Mouse (Mus musculus): Measurements from ENCODE around the gene Cacna1c. TPM values are rescaled to one million over a fixed set of nuclear protein-coding genes. Genes with fewer than 3 reads are reported as not detected.
A peak's percentile ranks its signal among the peaks of the same experiment; 100 is the strongest.

The Cacna1c gene
- total RNA-seq, 2 experiments from 2014 or later = 72.7 to 76.0 TPM

DNA sequence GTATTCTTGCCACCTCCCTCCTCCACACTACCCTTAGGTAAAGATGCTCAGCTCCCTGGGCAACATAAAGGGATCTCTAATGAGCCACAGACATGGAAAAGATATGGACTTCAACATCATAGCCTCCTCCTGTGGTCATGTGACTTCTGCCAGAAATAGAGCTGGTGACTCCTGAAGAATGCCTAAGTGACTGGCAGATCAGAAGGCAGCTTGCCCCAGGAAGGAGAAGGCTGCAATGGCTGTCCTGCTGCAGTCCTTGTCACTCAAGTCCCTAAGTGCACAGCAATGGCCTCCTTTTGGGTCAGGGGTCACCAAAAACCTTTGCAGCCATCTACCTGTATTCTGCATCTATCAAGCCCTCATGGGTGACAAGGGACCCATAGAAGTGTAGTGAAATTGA lies 133.5 kb downstream of the Cacna1c start:
- no peak for DNase-seq (ENCODE audit: low spot score in 2 of 2)

DNA sequence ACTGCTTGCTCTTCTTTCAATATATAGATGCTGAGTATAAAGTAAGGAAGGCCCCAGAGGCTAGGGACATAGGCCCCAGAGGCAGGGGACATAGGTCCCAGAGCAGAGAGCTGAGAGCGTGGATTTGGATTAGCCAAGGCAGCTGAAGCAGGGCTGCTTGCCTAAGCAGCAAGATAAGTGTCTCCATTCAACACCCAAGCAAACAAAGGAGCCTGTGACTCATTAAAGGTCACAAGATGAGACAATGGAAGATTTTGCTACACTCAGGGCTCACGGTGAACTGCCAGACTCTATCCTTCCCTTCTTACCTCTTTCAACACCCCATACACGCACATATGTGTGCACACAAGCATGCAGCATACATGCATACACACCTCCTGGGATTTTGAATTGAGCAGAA lies 137.3 kb downstream of the Cacna1c start:
- DNase-seq (ENCODE audit: low spot score in 2 of 2) = no peak

DNA sequence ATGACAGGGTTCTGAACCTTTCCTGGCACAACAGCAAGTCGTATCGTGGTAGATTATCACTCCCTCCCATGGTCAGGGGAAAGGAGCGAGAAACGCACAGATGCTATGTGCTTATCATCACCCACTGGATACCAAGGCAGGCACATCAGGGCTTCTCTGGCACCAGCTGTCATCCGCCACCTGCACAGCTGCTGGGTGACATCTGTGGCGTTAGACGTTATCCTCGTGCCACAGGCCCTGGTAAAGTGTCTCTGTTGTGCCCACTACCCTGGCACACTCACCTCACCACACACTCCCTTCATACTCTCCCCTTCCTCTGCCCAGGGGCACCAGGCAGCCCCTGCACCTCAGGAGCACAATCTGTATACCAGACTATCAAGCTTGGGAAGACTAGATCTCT lies 137.8 kb downstream of the Cacna1c start:
- DNase-seq (ENCODE audit: low spot score in 2 of 2) = no peak

DNA sequence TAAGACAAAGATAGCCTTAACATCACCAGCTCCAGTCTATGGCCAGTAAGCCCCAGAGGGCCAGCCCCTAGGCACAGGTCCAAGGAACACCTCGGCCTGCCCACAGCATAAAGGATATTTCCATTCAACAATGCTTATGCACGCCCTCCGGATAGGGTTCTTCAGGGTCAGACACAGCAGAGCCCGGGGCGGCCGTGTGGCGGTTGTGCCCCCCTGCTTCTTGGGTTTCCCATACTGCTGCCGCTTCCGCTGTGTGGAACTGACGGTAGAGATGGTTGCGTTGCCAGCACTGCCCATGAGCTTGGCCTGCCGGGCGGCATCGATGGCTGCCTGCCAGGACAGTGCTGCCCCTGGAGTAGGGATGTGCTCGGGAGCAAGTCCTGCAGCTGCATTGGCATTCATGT lies 139.1 kb downstream of the Cacna1c start:
- DNase-seq (ENCODE audit: low spot score in 2 of 2) = peak in 1 of 2 experiments; percentile 57

DNA sequence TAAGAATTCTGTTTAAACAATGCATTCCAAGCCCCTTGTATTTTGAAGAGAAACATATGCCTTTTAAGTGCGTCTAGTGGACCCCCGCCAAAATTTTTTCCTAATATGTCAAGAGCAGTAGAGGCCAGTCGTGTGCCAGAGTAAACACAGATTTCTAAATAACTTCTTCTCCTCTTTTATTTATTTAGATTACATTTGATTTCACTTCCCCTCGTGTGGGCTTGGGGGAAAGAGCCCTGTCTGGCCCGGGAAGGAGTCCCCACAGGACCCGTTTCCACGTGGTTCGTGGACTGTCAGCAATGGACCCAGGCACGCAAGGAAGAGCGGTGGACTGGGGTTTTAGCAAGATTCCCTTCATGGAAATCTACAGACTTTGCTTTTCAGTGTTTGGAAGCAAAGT lies 143.4 kb downstream of the Cacna1c start:
- no peak for DNase-seq (ENCODE audit: low spot score in 2 of 2)

DNA sequence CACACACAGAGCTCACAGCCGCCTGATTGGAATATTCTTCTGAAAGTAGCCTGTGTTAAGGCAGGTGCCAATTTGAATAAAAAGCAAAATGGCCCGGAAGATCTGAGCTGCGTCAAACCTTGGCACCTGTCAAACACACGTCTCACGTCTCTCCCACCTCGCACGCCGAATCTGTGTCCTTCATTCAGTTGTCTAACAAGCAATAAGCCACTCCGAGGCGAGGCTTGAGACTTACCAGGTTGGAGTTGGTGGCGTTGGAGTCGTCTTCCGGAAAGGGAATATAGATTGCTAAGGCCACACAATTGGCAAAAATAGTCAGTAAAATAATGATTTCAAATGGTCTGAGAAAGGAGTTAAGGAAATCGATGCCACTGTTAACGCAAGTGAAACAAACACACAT lies 143.9 kb downstream of the Cacna1c start:
- DNase-seq (ENCODE audit: low spot score in 2 of 2) = no peak

DNA sequence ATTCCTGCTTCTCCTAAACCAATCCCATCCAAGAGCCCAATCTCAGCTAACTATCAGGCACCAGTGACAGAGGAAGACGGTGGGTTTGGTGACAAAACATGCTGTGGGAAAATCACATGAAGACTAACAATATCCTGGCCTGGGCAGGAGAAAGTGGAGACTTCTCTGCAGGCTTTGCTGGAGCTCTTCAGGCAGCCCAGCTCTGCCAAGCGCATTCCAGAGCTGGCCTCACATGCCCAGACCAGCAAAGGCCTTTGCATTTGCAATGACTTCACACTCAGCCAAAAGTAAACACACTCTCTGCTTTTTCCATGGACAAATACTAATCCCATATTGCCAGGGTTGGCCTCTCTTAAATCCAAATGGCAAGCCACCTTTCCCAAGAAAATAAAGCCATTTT lies 144.5 kb downstream of the Cacna1c start:
- DNase-seq (ENCODE audit: low spot score in 2 of 2) = no peak

DNA sequence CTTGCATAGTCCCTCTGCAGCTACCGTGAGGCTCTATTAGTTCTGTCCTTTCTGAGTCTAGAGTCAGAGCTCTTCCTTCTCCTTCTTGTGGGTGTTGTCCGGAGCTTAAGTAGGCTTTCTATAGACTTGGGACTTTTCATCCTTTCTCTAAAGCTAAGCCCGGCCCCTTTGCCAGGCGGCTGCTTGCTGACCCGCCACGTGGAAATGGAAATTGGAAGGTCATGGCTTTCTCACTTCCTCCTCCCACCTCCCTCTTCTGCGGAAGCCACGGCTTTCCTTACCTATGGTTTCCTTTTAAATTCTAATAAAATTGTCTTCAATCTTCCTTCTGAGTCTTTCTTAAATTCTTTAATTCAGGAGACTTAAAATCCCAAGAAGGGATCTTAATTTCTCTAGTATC lies 148.9 kb downstream of the Cacna1c start:
- DNase-seq (ENCODE audit: low spot score in 2 of 2) = no peak

DNA sequence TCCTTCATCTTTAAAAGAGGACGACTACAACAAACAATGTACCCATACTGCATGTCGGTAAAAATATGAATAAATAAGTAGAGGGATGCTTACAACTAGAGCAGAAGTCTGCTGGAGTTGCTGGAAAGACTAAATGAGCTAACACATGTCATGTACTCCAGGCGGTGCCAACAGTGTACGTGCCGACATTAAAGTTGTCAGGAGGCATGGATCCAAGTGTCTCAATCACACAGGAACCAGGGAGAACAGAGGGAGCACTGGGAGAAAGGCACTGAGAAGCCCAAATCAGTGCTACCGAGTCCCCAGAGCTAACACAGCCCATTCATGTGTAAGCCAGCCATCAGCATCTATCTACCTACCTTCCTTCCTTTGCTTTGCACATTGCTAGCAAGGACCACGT lies 150.7 kb downstream of the Cacna1c start:
- DNase-seq (ENCODE audit: low spot score in 2 of 2) = peak; percentile 47 to 64

DNA sequence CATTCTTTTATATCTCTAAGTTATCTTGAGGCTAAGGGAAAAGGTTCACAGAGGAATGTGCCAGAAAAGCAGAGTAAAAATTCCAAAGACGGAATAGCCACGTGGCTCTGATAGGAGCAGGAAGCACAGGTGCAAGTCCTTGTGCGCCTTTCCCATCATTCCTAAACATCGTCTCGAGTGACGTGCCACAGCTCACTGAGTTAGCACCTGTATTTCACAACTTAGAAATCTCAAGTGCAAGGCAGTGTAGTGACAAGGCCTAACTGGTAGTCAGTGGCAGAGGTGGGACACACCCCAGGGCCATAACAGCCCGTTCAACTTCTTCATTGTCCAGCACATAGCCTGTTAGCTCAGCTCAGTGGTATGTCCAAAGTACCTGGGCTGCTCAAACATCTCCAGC lies 152.1 kb downstream of the Cacna1c start:
- DNase-seq (ENCODE audit: low spot score in 2 of 2) = no peak

DNA sequence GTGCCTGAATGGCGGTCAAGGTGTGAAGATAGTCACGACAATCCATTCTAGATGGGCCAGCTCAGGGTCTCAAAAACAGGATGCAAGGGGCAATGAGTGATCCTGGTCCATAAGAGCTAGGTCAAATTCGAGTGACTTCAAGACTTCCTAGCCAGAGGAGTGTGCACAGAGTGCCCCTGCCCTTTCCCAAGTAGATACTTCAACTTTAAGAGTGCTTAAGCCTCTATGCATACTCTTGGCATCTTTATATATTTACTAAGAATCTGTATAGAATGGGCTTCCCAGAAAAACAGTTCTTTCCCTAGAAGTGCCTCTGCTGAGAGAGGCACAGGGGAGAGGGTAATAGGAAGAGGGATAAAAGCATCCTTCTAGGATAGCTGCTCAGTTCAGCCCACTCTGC lies 153.4 kb downstream of the Cacna1c start:
- DNase-seq (ENCODE audit: low spot score in 2 of 2) = no peak

DNA sequence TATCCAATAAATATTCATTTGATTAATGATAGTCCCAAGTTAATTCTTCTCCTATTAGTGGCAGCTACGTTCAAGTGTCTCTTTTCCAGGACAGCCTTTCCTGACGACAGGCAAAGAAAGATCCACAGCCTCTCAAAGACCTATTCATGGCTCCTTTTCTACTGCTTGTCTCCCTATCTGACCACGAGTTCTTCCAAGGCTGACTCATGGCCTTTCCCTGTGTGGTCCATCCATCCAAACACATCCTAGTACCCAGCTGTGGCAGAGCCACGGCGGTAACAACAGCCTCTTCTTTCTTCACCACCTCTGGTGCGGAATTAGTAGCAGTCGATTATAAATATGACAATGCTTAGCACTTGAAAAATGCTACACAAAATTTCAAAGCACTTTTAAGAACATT lies 155.3 kb downstream of the Cacna1c start:
- no peak for DNase-seq (ENCODE audit: low spot score in 2 of 2)

DNA sequence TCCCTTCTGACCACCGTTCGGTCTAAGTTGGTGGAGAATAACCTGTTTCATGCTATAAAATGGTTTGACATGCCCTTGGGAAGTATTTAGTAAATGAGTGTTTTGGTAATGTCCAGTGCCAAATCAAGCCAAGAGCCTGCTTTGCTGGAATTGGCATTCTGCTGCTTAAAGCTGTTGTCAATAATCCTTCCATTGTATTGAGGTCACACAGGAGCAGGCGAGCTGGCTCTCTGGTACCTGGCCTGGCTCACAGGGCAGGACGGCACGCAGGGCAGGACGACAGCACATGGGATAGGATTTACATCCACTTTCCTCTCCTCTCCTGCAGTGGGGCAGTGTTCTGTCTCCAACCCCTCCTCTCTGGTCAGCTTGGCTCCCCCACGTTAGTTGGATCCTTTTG lies 156.4 kb downstream of the Cacna1c start:
- DNase-seq (ENCODE audit: low spot score in 2 of 2) = no peak

DNA sequence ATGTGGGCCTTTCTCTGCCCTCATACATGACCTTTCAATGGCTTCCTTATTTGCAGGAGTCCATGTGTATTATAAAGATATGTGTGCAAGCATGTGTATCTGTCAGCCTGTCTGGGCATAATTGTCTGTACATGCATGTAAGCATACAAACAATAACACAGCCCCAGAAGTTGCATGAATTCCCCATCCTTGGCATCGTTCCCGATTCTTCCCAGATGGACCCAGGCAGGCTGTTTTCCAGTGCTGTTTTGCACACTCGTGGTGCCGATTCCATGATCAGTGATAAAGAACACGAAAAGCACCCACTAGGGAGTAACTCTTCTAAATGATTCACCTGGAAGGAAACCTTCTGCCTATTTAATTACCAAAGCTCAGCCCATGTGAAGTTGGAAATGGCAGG lies 156.9 kb downstream of the Cacna1c start:
- DNase-seq (ENCODE audit: low spot score in 2 of 2) = peak in 1 of 2 experiments; percentile 43

DNA sequence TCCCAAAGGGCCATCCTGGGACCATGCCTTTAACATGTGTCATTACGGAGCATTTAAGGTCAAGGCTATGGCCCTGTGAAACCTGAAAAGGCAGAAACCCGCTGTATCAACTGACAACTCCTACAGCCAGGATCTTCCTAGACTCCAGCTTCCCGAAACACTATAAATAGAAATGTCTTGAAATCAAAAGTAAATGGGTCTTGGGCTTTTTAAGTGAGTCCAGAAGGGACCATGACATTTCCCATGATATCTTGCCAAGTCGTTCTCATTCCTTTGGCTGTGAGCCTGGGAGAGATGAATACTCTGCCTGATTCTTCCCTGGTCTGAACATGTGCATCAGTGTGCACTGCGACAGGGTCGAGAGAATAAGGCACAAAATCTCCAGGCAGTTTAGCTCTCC lies 158.4 kb downstream of the Cacna1c start:
- no peak for DNase-seq (ENCODE audit: low spot score in 2 of 2)

DNA sequence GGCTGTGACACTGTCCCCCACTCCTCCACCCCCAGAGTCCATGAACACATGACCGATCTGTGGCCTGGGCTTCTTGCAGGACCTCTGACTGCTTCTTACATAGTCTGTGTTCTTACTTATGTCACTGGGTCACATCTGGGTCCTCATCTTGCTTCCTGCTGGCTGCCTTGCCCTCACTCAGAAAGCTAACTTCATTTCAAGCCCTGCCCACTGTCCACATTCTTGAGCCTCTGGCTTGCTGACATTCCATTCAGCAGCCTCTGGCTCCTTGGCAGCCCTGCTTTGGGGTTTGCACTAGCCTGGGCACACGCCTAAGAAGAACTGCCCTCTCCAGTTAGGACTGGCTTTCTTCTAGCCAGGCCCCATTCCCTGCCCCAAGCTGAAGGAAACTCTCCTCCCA lies 159.2 kb downstream of the Cacna1c start:
- DNase-seq (ENCODE audit: low spot score in 2 of 2) = no peak

DNA sequence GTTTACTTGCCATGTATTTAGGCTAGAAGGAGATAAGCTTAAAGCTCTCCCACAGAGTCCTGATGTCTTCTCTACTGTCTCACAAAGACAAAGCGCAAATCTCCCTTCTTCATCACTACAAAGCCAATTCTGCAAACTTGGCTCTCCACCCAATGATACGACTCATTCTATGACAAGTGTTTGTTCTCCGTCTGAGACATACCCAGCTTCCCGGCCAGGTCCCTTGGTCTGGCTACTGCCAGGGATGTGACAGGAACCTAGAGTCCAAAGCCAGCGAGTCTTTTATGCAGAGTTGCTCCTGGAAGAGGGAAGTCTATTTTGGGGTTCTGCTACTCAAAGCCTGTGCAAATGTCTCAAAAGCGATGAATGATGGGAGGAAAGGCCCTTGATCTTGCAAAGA lies 160.9 kb downstream of the Cacna1c start:
- DNase-seq (ENCODE audit: low spot score in 2 of 2) = no peak

DNA sequence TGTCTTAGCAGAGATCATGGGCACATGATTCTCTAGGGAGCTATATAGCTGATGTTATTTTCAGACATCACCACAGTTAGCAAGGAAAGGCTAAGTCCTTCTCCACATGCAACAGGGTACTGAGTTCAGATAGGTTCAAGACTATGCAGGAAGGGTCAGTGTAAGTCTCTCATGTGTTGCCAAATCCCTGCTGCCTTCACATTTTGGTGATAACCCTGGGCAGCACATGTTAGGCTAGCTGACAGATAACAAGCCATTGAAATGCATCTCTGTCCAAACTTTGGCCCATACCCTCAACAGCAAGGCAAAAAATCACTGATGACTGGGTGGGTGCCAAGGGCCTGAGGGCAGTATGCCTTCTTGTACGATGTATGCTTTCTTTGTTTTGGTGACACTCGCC lies 161.3 kb downstream of the Cacna1c start:
- no peak for DNase-seq (ENCODE audit: low spot score in 2 of 2)

DNA sequence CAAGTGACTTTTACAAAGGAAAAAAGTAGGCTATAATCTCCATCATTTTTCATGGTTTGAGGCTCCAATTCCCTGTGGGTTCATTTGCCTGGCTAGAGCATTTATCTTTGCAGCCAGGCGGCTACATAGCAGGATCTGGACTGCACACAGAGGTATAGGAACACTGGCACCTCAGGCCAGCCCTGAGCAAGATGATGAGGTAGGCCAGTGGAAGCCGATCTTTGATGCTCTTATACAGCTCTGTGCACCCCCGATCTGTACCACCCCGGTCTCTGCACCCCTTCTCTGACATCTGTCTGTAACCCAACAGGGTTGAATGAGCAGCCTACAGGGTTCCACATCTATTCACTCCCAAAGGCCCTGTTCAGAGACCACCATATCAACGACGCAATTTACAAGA lies 168.3 kb downstream of the Cacna1c start:
- no peak for DNase-seq (ENCODE audit: low spot score in 2 of 2)

DNA sequence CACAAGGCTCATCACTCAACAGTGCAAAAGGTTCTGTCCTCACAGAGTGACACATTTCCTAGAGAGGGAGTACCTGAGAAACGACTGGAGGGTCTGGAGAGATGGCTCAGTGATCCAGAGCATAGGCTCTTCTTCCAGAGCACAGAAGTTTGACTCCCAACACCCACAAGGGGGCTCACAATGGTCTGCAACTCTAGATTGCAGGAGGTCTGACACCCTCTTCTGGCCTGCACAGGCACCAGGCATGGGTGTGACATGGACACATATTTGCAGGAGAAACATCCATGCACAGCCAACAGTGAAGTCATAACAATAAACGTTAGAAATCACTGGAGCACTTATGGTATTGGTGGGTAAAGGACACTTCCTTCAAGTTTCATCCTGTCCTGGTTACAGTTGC lies 173.4 kb downstream of the Cacna1c start:
- DNase-seq (ENCODE audit: low spot score in 2 of 2) = no peak

DNA sequence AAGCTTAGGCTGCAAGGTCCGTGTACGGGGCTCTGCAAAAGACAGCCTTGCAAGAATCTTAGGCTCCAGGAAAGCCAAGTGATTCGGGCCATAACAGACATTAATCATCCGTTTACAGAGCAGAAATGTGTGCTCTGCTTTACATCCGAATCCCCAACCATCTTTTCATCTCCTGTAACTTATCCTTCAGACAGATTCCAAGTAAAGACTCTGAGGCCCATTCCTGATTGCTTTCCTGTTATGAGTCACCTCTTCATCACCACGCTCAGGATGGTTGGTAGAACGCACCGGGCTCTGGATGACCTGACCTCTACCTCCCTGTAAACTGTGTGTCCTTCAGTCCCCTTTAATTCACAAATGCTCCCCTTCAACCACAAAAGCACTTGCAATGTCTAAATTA lies 175.0 kb downstream of the Cacna1c start:
- no peak for DNase-seq (ENCODE audit: low spot score in 2 of 2)

DNA sequence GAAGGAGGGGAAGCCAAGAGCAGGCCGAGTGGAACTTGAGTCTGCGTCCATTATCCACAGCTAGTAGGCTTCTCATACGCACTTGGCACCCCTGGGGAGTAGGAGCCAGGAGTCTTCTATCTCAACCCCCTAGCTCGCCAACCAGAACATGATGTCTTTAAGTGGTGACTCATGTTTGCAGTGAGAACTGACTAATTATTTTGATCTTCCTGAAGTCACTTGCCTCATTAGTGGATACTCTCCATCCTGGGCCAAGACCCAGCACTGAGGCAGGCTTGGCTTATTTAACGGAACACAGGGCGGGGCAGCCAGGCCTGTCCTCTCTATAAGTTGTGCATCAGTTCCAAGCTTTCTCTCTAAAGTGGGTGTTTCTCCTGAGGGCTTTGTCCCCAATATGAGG lies 177.3 kb downstream of the Cacna1c start:
- DNase-seq (ENCODE audit: low spot score in 2 of 2) = no peak

DNA sequence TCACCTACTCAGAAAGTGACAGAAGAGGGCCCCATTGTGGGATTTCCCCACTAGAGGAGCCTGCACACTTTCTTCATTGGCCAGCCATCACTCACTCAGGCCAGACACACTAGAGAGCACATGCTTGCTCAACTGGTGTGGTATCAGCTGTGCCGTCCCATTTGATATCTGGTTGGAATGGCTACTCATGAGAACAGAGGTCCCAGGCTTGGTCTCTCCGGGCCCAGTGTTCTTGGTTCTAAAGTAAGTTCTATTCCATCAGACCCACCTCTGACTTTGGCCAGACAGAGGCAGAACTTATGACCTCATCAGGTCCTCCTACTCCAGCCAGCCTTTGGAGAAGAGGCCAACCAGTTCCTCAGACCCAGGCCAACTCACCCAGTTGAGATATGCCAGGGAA lies 178.0 kb downstream of the Cacna1c start:
- DNase-seq (ENCODE audit: low spot score in 2 of 2) = no peak

DNA sequence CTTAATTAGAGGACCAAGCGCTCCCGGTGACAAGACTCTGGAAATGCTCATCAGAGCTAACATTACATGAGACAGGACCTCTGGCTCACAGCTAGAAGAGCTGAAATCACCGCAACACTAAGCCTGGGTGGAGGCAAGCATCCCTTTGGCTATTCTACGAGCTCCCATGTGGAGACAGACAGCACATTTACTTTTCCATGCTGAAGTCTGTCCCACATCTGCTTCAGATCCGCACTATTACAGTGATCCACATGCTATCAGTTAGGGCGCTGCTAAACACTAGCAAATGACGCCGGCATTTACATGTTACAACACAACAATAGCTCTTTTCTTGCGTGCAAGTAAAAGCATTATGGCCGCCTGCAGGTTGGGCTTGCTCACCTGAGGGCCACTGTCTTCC lies 178.7 kb downstream of the Cacna1c start:
- DNase-seq (ENCODE audit: low spot score in 2 of 2) = no peak
